Mouse (Mus musculus) stomach, embryonic 16.5 days (tissue): ENCODE results near the gene Gpr108. TPM values are rescaled to one million over a fixed set of nuclear protein-coding genes. Genes with fewer than 3 reads are reported as not detected.

Source experiments
- ATAC-seq: fragments of 200-750 bp; cut with Nextera tagmentation; 2 replicates; pipeline ENCODE4 v1.8.0; 2017; ENCODE audit warnings: moderate number of reproducible peaks, moderate TSS enrichment; ENCODE audit not compliant: insufficient read depth, low FRiP score
- H3K27ac ChIP-seq: fragments of 300-500 bp; sonication (generic); 2 replicates; pipeline ENCODE4 v1.5.1; 2014; ENCODE audit warnings: low read length
- H3K27me3 ChIP-seq: fragments of 300-500 bp; sonication (generic); 2 replicates; pipeline ENCODE4 v1.6.1; 2014; ENCODE audit warnings: low read length, control low read depth, mixed read lengths; ENCODE audit not compliant: control insufficient read depth, insufficient read depth
- H3K36me3 ChIP-seq: fragments of 300-500 bp; sonication (generic); 2 replicates; pipeline ENCODE4 v1.6.1; 2014; ENCODE audit warnings: low read length; ENCODE audit not compliant: control insufficient read depth, insufficient read depth
- H3K4me1 ChIP-seq: fragments of 300-500 bp; sonication (generic); 2 replicates; pipeline ENCODE4 v1.6.1; 2014; ENCODE audit warnings: low read length, control low read depth, mixed read lengths; ENCODE audit not compliant: control insufficient read depth, insufficient read depth
- H3K4me2 ChIP-seq: fragments of 300-500 bp; sonication (generic); 2 replicates; pipeline ENCODE4 v1.6.1; 2014; ENCODE audit warnings: low read depth, low read length, mixed read lengths
- H3K4me3 ChIP-seq: fragments of 300-500 bp; sonication (generic); replicated peaks from 2 replicates; pipeline ENCODE4 v1.5.1; 2014; ENCODE audit warnings: mild to moderate bottlenecking, low read length
- H3K9ac ChIP-seq: fragments of 300-500 bp; sonication (generic); 2 replicates; pipeline ENCODE4 v1.6.1; 2014; ENCODE audit warnings: low read length
- H3K9me3 ChIP-seq: fragments of 300-500 bp; sonication (generic); replicated peaks from 2 replicates; pipeline ENCODE4 v1.6.1; 2016; ENCODE audit warnings: low read length, control low read depth; ENCODE audit not compliant: control insufficient read depth
- WGBS: fragments of 180-500 bp; shearing (Covaris S2); extraction: QIAGEN DNeasy Blood & Tissue Kit; methylation state at CpG from one replicate; pipeline ENCODE4 v1.1.7; 2014; 5-methylcytosine and 5-hydroxymethylcytosine counted together
- polyA plus RNA-seq: library from polyadenylated mRNA; unstranded; fragments of >200 nt; fragmentation: Nextera tagmentation; extraction: Ambion mirVana; gene quantifications from 2 replicates; pipeline ENCODE4 v1.2.1, GENCODE M21; 2015

Gpr108 gene
- polyA plus RNA-seq, 1 experiment from 2014 or later, result 50.0 TPM

- WGBS, result 60% methylated on average over 4 of the region's 4 CpGs
- Histone ChIP-seq H3K4me2 (no peak overlapping the region), H3K9me3 (no peaks in the 10 kb centered on the region), H3K4me3 (no peak overlapping the region), H3K27me3 (no peaks in the 10 kb centered on the region), H3K4me1 (no peaks in the 10 kb centered on the region), H3K27ac (no peak overlapping the region), H3K9ac (no peak overlapping the region), H3K36me3 (no peaks in the 10 kb centered on the region)
- ATAC-seq, result no peak
Observed at GRCm38 (mm10) chr17:57209330-57209729, 38.9 kb downstream of the Gpr108 start.

DNA sequence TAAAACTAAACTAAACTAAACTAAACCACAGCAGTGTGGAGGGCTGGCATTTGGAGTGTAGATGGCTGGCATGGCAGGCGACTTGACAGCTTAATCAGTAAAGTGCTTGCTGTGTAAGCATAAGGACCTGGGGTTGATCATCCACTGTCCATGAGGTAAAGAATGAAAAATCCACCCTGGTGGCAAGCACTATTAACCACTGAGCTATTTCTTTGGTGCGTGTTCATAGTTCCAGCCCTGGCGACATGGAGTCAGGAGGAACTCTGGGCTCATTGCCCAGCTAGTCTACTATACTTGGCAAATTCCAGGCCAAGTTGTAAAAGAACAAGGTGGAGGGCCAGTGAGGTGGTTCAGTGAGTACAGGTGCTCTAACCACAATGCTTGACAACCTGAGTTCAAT, 40.3 kb downstream of the Gpr108 start:
- no peak for ATAC-seq
- no peaks in the 10 kb centered on the region for H3K4me1 ChIP-seq
- 76% methylated on average over 3 of the region's 3 CpGs for WGBS
- no peaks in the 10 kb centered on the region for H3K36me3 ChIP-seq
- no peak overlapping the region for H3K4me2 ChIP-seq
- no peaks in the 10 kb centered on the region for H3K9me3 ChIP-seq
- H3K27me3 ChIP-seq, result no peaks in the 10 kb centered on the region
- H3K4me3 ChIP-seq, result no peak overlapping the region
- no peak overlapping the region for H3K27ac ChIP-seq
- no peak overlapping the region for H3K9ac ChIP-seq

DNA sequence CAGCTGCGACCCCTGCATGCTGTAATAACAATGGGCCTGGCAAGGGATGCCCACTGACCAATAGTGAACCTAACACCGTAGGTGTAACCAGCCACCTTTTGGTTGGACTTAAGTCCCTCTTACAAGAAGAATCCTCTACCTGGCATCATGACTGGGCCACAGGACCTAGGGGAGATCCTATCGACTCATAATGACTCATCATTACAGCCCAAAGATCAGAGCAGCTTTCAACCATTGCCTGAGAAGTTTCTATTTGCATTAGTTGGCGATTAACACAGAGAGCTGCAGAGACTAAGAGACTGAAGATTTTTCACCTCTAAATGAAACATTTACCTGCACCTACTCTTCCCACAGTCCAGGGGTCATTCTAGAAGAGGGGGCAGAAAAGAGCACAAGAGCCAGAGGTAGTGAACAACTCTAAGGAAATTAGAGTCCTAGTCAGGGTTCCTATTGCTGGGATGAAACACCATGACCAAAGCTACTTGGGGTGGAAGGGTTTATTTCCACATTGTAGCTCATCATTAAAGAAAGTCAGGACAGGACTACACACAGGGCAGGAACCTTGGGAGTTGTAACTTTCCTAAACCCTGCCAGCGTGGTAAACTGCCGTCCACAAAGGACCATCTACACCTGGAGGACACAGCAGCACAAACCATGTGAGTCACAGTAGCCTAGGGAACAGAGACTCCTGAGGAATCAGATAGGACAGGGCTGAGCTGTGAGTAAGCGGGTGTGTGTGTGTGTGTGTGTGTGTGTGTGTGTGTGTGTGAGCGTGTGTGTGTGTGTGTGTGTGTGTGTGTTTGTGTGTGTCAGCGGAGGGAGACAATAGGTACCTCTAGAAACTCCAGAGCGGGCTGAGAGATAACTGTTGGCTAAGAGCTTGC, 46.2 kb downstream of the Gpr108 start:
- H3K4me2 ChIP-seq, result no peak overlapping the region
- H3K9ac ChIP-seq, result no peak overlapping the region
- H3K27ac ChIP-seq, result no peak overlapping the region
- no peak overlapping the region for H3K4me3 ChIP-seq
- no peaks in the 10 kb centered on the region for H3K27me3 ChIP-seq
- H3K36me3 ChIP-seq, result no peaks in the 10 kb centered on the region
- 59% methylated on average over 10 of the region's 10 CpGs for WGBS
- ATAC-seq, result peak; percentile 69; the same call in 1 of the 2 replicates
- H3K9me3 ChIP-seq, result no peaks in the 10 kb centered on the region
- no peaks in the 10 kb centered on the region for H3K4me1 ChIP-seq

GRCm38 (mm10) chr17:57198252-57198651, 50.0 kb downstream of the Gpr108 start:
- H3K27ac ChIP-seq, result no peak overlapping the region
- H3K9me3 ChIP-seq, result no peaks in the 10 kb centered on the region
- no peaks in the 10 kb centered on the region for H3K4me1 ChIP-seq
- no peak overlapping the region for H3K4me2 ChIP-seq
- H3K27me3 ChIP-seq, result no peaks in the 10 kb centered on the region
- no peak overlapping the region for H3K9ac ChIP-seq
- no peak overlapping the region for H3K4me3 ChIP-seq
- no peaks in the 10 kb centered on the region for H3K36me3 ChIP-seq
- WGBS, result 71% methylated on average over 3 of the region's 3 CpGs
- no peak for ATAC-seq

GRCm38 (mm10) chr17:57195326-57196010, 52.8 kb downstream of the Gpr108 start:
- no peak for ATAC-seq
- no peak overlapping the region for H3K9ac ChIP-seq
- no peak overlapping the region for H3K27ac ChIP-seq
- H3K4me3 ChIP-seq, result no peak overlapping the region
- no peak overlapping the region for H3K4me2 ChIP-seq
- no peaks in the 10 kb centered on the region for H3K36me3 ChIP-seq
- no peaks in the 10 kb centered on the region for H3K4me1 ChIP-seq
- no peaks in the 10 kb centered on the region for H3K9me3 ChIP-seq
- WGBS, result 75% methylated on average over 8 of the region's 8 CpGs
- H3K27me3 ChIP-seq, result no peaks in the 10 kb centered on the region

DNA sequence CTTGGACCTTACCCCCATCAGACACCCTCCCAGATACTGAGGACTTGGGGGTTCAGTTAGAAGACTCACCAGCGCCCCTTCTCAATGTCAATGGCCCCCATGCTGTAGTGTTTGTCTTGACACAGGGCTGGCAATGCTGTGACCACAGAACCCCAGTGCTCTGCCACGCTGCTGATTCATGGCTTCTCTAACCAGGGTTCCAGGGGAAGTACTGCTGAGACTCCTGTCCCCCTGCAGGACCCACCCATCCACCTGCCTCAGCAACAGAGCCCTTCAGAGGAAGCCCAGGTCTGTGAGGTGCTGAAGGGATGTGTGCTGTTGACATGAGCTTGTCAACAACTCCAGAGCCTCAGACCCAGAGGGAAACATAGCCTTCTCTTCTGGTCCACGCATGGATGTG, 53.5 kb downstream of the Gpr108 start:
- Histone ChIP-seq H3K27ac (no peak overlapping the region), H3K27me3 (no peaks in the 10 kb centered on the region), H3K4me3 (no peak overlapping the region), H3K9me3 (no peaks in the 10 kb centered on the region), H3K9ac (no peak overlapping the region), H3K36me3 (no peaks in the 10 kb centered on the region), H3K4me1 (no peaks in the 10 kb centered on the region), H3K4me2 (no peak overlapping the region)
- peak; percentile 25; the same call in 1 of the 2 replicates for ATAC-seq
- 74% methylated on average over 3 of the region's 3 CpGs for WGBS

DNA sequence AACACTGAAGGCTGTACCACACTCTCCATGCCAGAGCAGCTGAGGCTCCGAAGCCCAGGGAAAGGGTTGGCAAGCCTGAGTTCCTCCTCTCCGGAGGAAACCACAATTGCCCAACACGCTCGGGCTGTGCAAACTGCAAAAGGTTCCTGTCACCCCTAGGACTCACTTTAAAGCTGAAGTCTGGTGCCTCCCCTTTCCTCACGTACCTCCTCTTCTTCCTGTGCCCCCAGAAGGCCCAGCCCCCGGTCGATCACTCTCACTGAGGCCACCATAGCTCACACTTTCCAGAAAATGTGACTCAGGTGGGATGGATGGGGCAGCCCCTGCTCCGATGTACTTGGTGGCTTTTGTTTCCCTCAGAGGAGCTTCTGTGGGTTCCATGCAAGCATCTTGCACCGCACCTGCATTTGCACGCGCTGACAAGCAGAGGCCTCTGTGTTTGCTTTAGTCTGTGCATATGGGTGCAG, 54.2 kb downstream of the Gpr108 start, which contains the start of gene Tnfsf14:
Gene Tnfsf14, minus strand, starts transcription at position 137 of the 467 bp plus-strand sequence.
- WGBS, result 61% methylated on average over 11 of the region's 11 CpGs
- Histone ChIP-seq H3K9ac (no peak within 1 kb of the TSS), H3K4me1 (no peaks in the 10 kb centered on the region), H3K36me3 (no peaks in the 10 kb centered on the region), H3K4me3 (no peak within 1 kb of the TSS), H3K27ac (no peak within 1 kb of the TSS), H3K4me2 (no peak within 1 kb of the TSS), H3K9me3 (no peaks in the 10 kb centered on the region), H3K27me3 (no peaks in the 10 kb centered on the region)
- ATAC-seq, result no peak

DNA sequence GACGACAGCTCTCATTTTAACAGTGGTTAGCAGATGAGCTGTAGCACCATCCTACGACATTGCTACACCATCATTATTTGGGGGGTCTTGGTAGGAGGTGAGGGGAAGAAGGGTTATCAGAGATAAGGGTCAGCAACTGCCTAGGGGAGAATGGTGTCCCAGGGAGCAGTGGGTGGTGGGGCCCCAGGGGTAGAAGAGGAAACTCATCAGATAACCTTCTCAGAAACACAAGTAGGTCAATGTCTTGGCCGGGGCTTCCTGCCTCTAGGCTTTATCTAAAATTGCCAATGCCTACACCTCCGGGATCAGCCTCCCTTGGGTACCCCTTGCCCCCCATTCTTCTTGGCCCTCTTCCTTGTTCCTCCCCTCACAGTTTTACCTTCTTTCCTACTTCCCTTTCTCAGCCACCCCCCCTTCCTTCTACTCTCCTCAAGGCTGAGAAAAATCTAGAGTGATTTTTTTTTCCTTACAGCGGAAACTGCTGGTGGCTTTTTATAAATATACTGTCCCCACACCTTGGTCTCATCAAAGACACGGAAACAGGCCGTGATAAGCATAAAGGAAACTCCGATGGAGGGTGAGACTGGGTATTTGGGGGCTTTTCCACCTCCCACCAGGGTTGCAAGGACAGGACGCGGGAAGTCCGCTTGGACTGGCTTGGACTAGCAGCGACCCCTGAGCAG, 59.6 kb downstream of the Gpr108 start:
- Histone ChIP-seq H3K9ac (no peak overlapping the region), H3K4me3 (no peak overlapping the region), H3K36me3 (no peaks in the 10 kb centered on the region), H3K4me1 (no peaks in the 10 kb centered on the region), H3K27me3 (no peaks in the 10 kb centered on the region), H3K4me2 (no peak overlapping the region), H3K27ac (no peak overlapping the region), H3K9me3 (no peaks in the 10 kb centered on the region)
- ATAC-seq, result no peak
- 74% methylated on average over 12 of the region's 12 CpGs for WGBS

DNA sequence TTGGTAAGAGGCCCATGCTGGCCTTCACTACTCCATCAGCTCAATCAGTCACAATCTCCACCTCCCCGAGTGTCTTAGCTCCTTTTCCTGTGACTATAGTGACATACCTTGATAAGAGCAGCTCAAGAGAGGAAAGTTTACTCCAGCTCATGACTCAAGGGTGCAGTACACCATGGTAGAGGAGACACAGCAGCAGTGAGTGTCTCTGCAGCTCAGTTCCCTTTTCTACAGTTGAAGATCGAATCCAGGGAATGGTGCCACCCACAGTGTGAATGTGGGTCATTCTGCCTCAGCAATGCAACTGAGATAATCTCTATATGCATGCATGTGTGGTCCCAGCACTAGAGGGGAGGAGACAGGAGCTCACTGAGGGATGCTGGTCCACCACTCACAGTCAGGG, 62.6 kb downstream of the Gpr108 start:
- Histone ChIP-seq H3K36me3 (no peaks in the 10 kb centered on the region), H3K4me2 (no peak overlapping the region), H3K9ac (no peak overlapping the region), H3K27me3 (no peaks in the 10 kb centered on the region), H3K4me3 (no peak overlapping the region), H3K4me1 (no peaks in the 10 kb centered on the region), H3K9me3 (no peaks in the 10 kb centered on the region), H3K27ac (no peak overlapping the region)
- 64% methylated on average over 2 of the region's 2 CpGs for WGBS
- ATAC-seq, result no peak
